Mouse (Mus musculus) ES-E14 (cell line): ENCODE results near the gene Vps8. TPM values are rescaled to one million over a fixed set of nuclear protein-coding genes. Genes with fewer than 3 reads are reported as not detected.

Experiments
- DNase-seq: peaks from one replicate; pipeline ENCODE4 v3.0.0-alpha.2; 2013; ENCODE audit warnings: low read depth, low spot score
- H3K27ac ChIP-seq: 2 replicates; pipeline ENCODE4 v1.5.1; 2012; ENCODE audit warnings: low read depth, mild to moderate bottlenecking, low read length, moderate library complexity, mixed read lengths; ENCODE audit not compliant: poor library complexity, insufficient read depth, severe bottlenecking
- H3K36me3 ChIP-seq: 2 replicates; pipeline ENCODE4 v1.6.1; 2012; ENCODE audit warnings: mild to moderate bottlenecking, low read length, moderate library complexity, mixed read lengths; ENCODE audit not compliant: control insufficient read depth, poor library complexity, insufficient read depth, severe bottlenecking
- H3K4me1 ChIP-seq, 2 experiments: fragments of 150-350 bp in 1 of 2; sonication (generic) in 1 of 2; 2 replicates each; pipeline ENCODE4 v1.6.1; 2012; ENCODE audit warnings: low read length in 2 of 2, mild to moderate bottlenecking in 1 of 2, mixed read lengths in 1 of 2; ENCODE audit not compliant: control insufficient read depth in 2 of 2, insufficient read depth in 2 of 2, poor library complexity in 1 of 2
- H3K4me3 ChIP-seq, 2 experiments: fragments of 150-350 bp in 1 of 2; sonication (generic) in 1 of 2; 2 replicates each; pipeline ENCODE4 v1.5.1; 2012; ENCODE audit warnings: low read length in 2 of 2, low read depth in 1 of 2, mild to moderate bottlenecking in 1 of 2, mixed read lengths in 1 of 2; ENCODE audit not compliant: insufficient read depth in 1 of 2, poor library complexity in 1 of 2, severe bottlenecking in 1 of 2
- H3K9ac ChIP-seq: 2 replicates; pipeline ENCODE4 v1.6.1; 2012; ENCODE audit warnings: low read depth, mild to moderate bottlenecking, low read length, mixed read lengths; ENCODE audit not compliant: poor library complexity, insufficient read depth, severe bottlenecking
- H3K9me3 ChIP-seq: fragments of 150-350 bp; sonication (generic); 2 replicates; pipeline ENCODE4 v1.6.1; 2012; ENCODE audit warnings: low read depth, mild to moderate bottlenecking, low read length; ENCODE audit not compliant: control insufficient read depth, insufficient read depth
- CHD2 ChIP-seq: IDR thresholded peaks from 2 replicates; pipeline ENCODE4 v1.6.1; 2014; ENCODE audit warnings: mild to moderate bottlenecking, low read depth, low read length, inconsistent platforms
- HCFC1 ChIP-seq: IDR thresholded peaks from 2 replicates; pipeline ENCODE4 v1.6.1; 2012; ENCODE audit warnings: low read length, inconsistent platforms, borderline replicate concordance; ENCODE audit not compliant: insufficient read depth
- MAFK ChIP-seq: IDR thresholded peaks from 2 replicates; pipeline ENCODE4 v1.6.1; 2014; ENCODE audit warnings: mild to moderate bottlenecking, low read depth, low read length, inconsistent platforms; ENCODE audit not compliant: insufficient read depth
- ZC3H11A ChIP-seq: IDR thresholded peaks from 2 replicates; pipeline ENCODE4 v1.6.1; 2012; ENCODE audit warnings: low read depth, mild to moderate bottlenecking, inconsistent platforms, low read length, borderline replicate concordance
- ZNF384 ChIP-seq: IDR thresholded peaks from 2 replicates; pipeline ENCODE4 v1.6.1; 2012; ENCODE audit warnings: low read depth, low read length, inconsistent platforms
- in situ Hi-C, 2 experiments: fragments of 600-800 bp; cut with MboI; formaldehyde crosslinking; loops; one replicate each; pipeline ENCODE4 v1.15.1; 2025; ENCODE audit warnings: low sequenced_read_pairs in 2 of 2, inconsistent platforms in 1 of 2; ENCODE audit not compliant: unreplicated experiment in 2 of 2
- total RNA-seq: library from RNA; depleted of rRNA; stranded (reverse); fragments of 300-350 nt; gene quantifications from 2 replicates; pipeline ENCODE4 v1.2.3, GENCODE M21; 2012

The Vps8 gene
- total RNA-seq, 1 experiment: 12.5 TPM

DNA sequence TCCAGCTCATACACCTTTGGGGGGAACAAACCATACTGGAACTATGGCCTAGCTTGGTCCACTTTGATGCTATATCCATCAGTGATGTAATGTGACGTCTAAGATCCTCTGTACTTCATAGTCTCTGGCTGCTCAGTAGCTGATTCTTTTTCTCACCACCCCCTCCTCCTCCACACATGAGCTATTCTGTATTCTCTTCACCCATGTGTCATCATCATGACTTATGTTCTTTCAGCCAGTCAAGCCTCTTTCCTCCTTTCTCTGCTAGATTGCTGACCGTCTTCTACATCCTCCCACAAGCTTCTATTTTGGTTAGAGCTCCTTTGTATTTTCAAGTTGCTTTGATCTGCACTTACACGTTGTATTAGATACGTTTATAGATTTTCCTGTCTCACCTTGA lies 100.8 kb downstream of the Vps8 start:
- Histone ChIP-seq H3K9me3 (no peaks in the 10 kb centered on the region), H3K36me3 (no peaks in the 10 kb centered on the region), H3K27ac (no peak overlapping the region), H3K4me3 (no peak overlapping the region), H3K9ac (no peak overlapping the region), H3K4me1 (no peaks in the 10 kb centered on the region)
- DNase-seq: no peak
- no peak for TF ChIP-seq ZC3H11A
- no peak for TF ChIP-seq HCFC1
- TF ChIP-seq MAFK: no peak
- no peak for TF ChIP-seq CHD2
- TF ChIP-seq ZNF384: no peak
- in situ Hi-C loops: no loop called here

DNA sequence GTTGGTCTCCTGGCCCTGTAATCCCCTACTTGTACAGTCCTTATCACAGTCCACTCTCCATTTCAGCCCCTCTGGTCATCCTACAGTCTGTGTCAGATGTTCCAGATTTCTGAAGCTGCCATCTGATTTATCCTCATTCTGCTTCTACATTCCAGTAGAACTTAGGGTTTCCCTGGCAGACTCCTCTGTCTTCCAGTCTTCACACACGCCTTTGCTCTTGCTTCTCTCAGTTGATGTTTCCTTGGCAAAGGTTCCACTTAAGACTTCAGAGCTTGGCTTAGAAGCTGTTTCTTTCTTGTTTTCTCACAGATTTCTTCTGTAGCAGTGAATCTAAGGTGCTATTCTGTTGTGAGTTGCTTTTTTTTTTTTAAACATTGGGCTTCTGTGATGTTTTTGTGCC lies 102.5 kb downstream of the Vps8 start:
- no peak for DNase-seq
- no peak for TF ChIP-seq HCFC1
- no peak for TF ChIP-seq ZC3H11A
- no peak for TF ChIP-seq CHD2
- TF ChIP-seq MAFK: no peak
- no peak for TF ChIP-seq ZNF384
- Histone ChIP-seq H3K4me3 (no peak overlapping the region), H3K9ac (no peak overlapping the region), H3K36me3 (no peaks in the 10 kb centered on the region), H3K27ac (no peak overlapping the region), H3K4me1 (no peaks in the 10 kb centered on the region), H3K9me3 (no peaks in the 10 kb centered on the region)
- in situ Hi-C loops: no loop called here

DNA sequence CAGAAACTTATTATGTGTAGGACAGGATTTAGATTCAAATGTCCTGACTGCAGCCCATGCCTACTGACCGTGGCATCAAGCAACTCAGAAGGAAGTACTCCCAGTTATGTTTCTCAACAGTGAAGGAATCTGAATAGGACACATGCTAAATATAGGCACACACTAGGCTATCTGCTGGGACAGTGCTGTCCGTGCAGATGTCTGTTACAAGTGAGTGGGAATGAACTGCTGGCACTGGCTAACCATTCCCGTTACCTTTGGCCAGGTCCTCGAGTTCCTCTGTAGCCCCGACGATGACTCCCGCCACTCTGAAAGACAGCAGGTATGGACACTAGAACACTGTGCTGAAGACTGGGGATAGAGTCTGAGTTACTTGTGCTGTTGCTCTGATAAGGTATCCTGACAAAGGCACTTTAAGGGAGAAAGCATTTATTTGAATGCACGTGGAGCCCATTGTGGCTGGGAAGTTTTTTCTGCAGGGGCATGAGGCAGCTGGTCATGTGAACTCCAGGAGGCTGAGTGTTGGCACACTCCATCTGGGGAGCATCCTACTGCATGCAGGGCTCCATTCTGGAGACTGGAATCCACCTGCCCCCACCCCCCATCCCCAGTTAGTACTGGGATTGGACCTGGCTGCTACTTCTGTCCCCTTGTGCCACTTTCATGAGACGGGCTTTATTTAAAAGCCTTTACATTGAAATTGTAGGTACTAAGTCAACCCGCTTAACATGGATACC lies 104.5 kb downstream of the Vps8 start:
- H3K4me1 ChIP-seq: no peaks in the 10 kb centered on the region
- H3K4me3 ChIP-seq: no peak overlapping the region
- DNase-seq: no peak
- H3K9ac ChIP-seq: no peak overlapping the region
- H3K9me3 ChIP-seq: no peaks in the 10 kb centered on the region
- no peak overlapping the region for H3K27ac ChIP-seq
- H3K36me3 ChIP-seq: no peaks in the 10 kb centered on the region
- TF ChIP-seq HCFC1 (no peak), MAFK (no peak), CHD2 (no peak)
- in situ Hi-C loops: no loop called here

DNA sequence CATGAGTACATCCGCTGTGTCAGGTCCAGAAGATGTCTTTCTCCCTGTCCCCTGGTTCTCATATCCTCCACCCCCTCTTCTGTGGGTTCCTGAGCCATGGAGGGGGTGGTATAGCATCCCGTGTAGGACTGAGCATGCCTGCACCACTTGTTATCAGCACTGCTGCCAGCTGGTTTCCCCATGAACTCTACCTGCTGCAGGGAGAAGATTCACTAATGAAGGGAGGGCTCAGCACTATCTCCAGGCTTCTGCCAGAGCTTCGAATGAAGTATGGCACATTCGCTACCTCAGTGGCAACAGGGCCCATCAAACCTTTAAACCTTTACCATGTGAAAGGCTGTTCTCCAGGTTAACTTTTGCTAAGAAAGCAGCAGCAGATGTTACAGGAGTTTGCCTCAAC lies 110.6 kb downstream of the Vps8 start:
- H3K9ac ChIP-seq: no peak overlapping the region
- H3K9me3 ChIP-seq: no peaks in the 10 kb centered on the region
- no peak for DNase-seq
- in situ Hi-C loops: no loop called here
- no peak overlapping the region for H3K27ac ChIP-seq
- no peaks in the 10 kb centered on the region for H3K4me1 ChIP-seq
- H3K4me3 ChIP-seq: no peak overlapping the region
- no peaks in the 10 kb centered on the region for H3K36me3 ChIP-seq
- TF ChIP-seq CHD2 (no peak), ZC3H11A (no peak), HCFC1 (no peak), MAFK (no peak), ZNF384 (no peak)

DNA sequence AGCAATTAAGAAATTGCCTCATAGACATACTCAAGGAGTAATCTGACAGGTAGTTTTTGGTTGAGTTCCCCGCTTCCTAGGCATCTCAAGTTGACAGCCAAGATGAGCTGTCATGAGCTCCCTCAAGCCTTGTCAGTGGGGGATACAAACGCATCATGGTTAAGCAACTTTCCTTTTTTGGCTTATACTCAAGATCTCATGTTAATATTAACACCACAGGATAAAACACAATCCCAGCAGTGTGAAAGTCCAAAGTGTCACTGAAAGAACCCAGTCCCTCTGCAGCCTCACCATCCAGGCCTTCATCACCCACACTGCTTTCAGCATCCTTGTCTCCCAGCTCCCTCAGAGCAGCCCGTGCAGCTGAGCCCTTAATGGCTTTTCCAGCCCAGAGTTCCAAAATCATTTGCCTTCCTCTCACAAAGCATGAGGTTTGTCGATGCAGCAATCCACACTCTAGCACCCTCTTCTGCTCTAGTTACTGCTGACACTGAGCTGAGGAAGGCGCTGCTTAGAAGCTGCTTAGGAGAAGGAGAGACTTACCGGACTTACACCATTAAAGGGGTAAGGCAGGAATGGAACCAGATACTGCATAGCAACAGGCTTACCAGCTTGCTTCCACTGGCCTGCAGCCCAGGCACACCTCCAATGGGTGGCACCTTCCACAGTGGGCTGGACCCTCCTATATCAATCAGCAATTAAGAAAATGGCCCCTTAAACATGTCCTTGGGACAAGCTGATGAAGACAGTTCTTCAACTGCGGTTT lies 113.5 kb downstream of the Vps8 start:
- in situ Hi-C loops: no loop called here
- TF ChIP-seq MAFK (no peak), ZNF384 (no peak), CHD2 (no peak), HCFC1 (no peak), ZC3H11A (no peak)
- no peak for DNase-seq
- Histone ChIP-seq H3K9ac (no peak overlapping the region), H3K27ac (no peak overlapping the region), H3K36me3 (no peaks in the 10 kb centered on the region), H3K4me1 (no peaks in the 10 kb centered on the region), H3K9me3 (no peaks in the 10 kb centered on the region), H3K4me3 (no peak overlapping the region)
